Mouse (Mus musculus): ENCODE data around the gene Gm20834. TPM values are rescaled to one million over a fixed set of nuclear protein-coding genes. Genes with fewer than 3 reads are reported as not detected.
"Not testable (repeated sequence)": the region's sequence is repeated elsewhere in the genome, so short reads cannot be mapped to it uniquely, and the experiment has no call there.

Gene Gm20834
- not detected in 2 replicates for polyA plus RNA-seq (2016; fragmentation: Nextera tagmentation; extraction: Ambion mirVana)

DNA sequence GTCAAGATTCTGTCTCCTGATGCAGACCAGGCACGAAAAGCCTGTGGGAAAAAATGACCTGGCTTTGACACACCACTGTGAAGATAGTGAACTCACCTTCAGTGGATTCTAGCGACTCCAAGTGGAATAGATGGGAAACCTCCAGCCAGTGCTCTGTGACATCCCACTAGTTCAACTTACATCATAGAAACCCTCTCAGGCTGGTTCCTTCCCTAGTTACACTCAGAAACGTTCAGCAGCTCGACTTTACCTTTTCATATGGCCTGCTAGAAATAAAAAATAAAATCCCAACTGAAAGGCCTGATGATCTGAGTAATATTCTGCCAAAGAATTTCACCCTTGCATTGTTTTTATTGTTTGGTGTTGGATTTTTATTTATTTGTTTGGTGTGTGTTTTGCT, at the start of gene Gm20834:
Gm20834 (minus strand) TSS at position 101 of the 400 bp plus-strand sequence.
- not testable (repeated sequence) for H3K4me3 ChIP-seq; H3K36me3 ChIP-seq; H3K9ac ChIP-seq; H3K4me1 ChIP-seq; H3K27ac ChIP-seq; ATAC-seq (ENCODE audit: low FRiP score, low read depth); H3K4me2 ChIP-seq (replicated peaks); H3K27me3 ChIP-seq (replicated peaks); H3K9me3 ChIP-seq
- WGBS, result 40% methylated on average over 4 of the region's 4 CpGs

Other genes with a start within 250 kb of the Gm20834 start
- not detected in 2 replicates for gene Gm21310, start 177.4 kb downstream of the Gm20834 start, polyA plus RNA-seq (2016; fragmentation: Nextera tagmentation; extraction: Ambion mirVana)
- not detected in 2 replicates for gene Gm28510, start 88.1 kb upstream of the Gm20834 start, polyA plus RNA-seq (2016; fragmentation: Nextera tagmentation; extraction: Ambion mirVana)
- gene Gm20737, start 211.5 kb upstream of the Gm20834 start, polyA plus RNA-seq (2016; fragmentation: Nextera tagmentation; extraction: Ambion mirVana), result not detected in 2 replicates
- not detected in 2 replicates for gene Gm21775, start 228.9 kb upstream of the Gm20834 start, polyA plus RNA-seq (2016; fragmentation: Nextera tagmentation; extraction: Ambion mirVana)

Measured in neural tube, embryonic 12.5 days (tissue).